Mouse (Mus musculus): Measurements from ENCODE around the gene Mt3. TPM values are rescaled to one million over a fixed set of nuclear protein-coding genes. Genes with fewer than 3 reads are reported as not detected.
"Not testable (repeated sequence)": the region's sequence is repeated elsewhere in the genome, so short reads cannot be mapped to it uniquely, and the experiment has no call there.

Gene Mt3
- polyA plus RNA-seq, 1 experiment = 3.3 TPM

DNA sequence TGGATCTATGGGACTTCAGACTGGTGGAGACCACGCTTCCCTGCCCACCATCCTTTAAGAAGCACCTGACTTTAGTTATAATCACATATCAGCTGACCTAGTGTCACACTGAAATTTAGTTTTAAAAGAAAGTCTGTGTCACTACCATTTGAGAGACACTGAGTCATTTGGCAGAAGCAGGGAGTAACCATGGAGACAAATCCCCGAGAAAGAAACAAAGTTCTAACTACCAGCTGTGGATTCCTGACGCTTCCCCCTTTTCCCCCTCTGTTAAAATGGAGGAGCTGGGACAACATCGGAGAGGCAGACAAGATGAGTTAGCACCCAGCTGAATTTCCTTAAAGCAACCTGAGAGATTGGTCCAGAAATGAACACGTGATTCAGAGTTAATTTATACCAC lies 4.2 kb upstream of the Mt3 start:
- H3K27ac ChIP-seq (ENCODE audit: insufficient read depth, low read length) = no peak overlapping the region
- peaks cover 4% of the 10 kb centered on the region; the same call in 1 of the 2 replicates for H3K4me1 ChIP-seq (ENCODE audit: control insufficient read depth, insufficient read depth, low read length)
- no peak overlapping the region for H3K4me3 ChIP-seq (ENCODE audit: insufficient read depth, low read length)
- TF ChIP-seq CTCF (IDR thresholded peaks at IDR 0.05; ENCODE audit: borderline replicate concordance, insufficient read depth, low read length) (no peak), POLR2A (IDR thresholded peaks at IDR 0.05; ENCODE audit: low read depth, low read length) (no peak)

DNA sequence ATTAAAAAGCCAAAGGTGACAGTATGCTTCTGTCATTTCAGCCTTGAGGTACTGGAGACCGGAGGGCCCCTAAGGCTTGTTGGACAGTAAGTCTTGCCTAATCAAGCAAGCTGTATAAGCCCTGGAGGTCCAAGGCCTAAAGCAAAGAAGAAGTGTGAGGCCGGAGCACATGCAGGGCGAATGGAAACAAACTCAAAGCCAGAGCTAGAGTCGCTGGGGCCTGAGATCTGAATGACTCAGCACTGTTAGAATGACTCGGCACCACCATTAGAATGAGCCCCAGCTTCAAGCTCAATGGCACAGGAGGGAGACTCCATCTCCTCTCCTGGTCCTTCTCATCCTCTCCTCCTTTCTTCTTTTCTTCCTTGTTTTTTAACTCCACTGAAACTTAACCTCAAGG lies 1.5 kb upstream of the Mt3 start:
- Histone ChIP-seq H3K4me1 (ENCODE audit: control insufficient read depth, insufficient read depth, low read length) (peaks cover 4% of the 10 kb centered on the region; the same call in 1 of the 2 replicates), H3K27ac (ENCODE audit: insufficient read depth, low read length) (no peak overlapping the region), H3K4me3 (ENCODE audit: insufficient read depth, low read length) (no peak overlapping the region)
- TF ChIP-seq POLR2A (IDR thresholded peaks at IDR 0.05; ENCODE audit: low read depth, low read length) (no peak), CTCF (IDR thresholded peaks at IDR 0.05; ENCODE audit: borderline replicate concordance, insufficient read depth, low read length) (no peak)

GRCm38 (mm10) chr8:94153451-94153850 lies 1.0 kb downstream of the Mt3 start:
- no peak overlapping the region for H3K27ac ChIP-seq (ENCODE audit: insufficient read depth, low read length)
- TF ChIP-seq CTCF (IDR thresholded peaks at IDR 0.05; ENCODE audit: borderline replicate concordance, insufficient read depth, low read length) (no peak), POLR2A (IDR thresholded peaks at IDR 0.05; ENCODE audit: low read depth, low read length) (no peak)
- no peak overlapping the region for H3K4me3 ChIP-seq (ENCODE audit: insufficient read depth, low read length)
- H3K4me1 ChIP-seq (ENCODE audit: control insufficient read depth, insufficient read depth, low read length) = peaks cover 2% of the 10 kb centered on the region; the same call in 1 of the 2 replicates

GRCm38 (mm10) chr8:94154537-94154936 lies 2.1 kb downstream of the Mt3 start:
- Histone ChIP-seq H3K4me1 (ENCODE audit: control insufficient read depth, insufficient read depth, low read length) (no peaks in the 10 kb centered on the region), H3K4me3 (ENCODE audit: insufficient read depth, low read length) (no peak overlapping the region), H3K27ac (ENCODE audit: insufficient read depth, low read length) (no peak overlapping the region)
- TF ChIP-seq CTCF (IDR thresholded peaks at IDR 0.05; ENCODE audit: borderline replicate concordance, insufficient read depth, low read length) (no peak), POLR2A (IDR thresholded peaks at IDR 0.05; ENCODE audit: low read depth, low read length) (no peak)

- no peak overlapping the region for H3K4me3 ChIP-seq (ENCODE audit: insufficient read depth, low read length)
- TF ChIP-seq CTCF (IDR thresholded peaks at IDR 0.05; ENCODE audit: borderline replicate concordance, insufficient read depth, low read length) (no peak), POLR2A (IDR thresholded peaks at IDR 0.05; ENCODE audit: low read depth, low read length) (no peak)
- H3K27ac ChIP-seq (ENCODE audit: insufficient read depth, low read length) = no peak overlapping the region
- no peaks in the 10 kb centered on the region for H3K4me1 ChIP-seq (ENCODE audit: control insufficient read depth, insufficient read depth, low read length)
Measured at GRCm38 (mm10) chr8:94156092-94156491, 3.7 kb downstream of the Mt3 start.

DNA sequence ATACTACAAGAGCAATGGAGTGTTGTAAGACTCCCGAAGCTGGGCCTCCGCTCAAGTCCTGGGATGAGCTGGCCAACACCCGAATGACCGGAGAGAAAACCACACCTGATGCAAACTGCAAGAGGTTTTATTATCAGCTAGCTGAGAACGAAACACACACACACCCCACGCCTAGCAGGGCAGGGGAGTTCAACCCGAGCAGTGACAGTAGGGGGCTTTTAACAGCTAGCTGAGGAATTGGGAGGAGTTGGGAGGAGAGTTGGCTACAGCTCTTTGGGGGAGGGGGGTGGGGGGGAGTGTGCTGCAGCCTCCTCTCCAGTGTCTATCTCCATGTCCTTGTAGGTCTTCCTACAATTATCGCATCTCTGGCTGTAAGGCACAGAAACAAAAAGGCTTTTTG lies 13.4 kb downstream of the Mt3 start:
- H3K4me1 ChIP-seq (ENCODE audit: control insufficient read depth, insufficient read depth, low read length); H3K27ac ChIP-seq (ENCODE audit: insufficient read depth, low read length); H3K4me3 ChIP-seq (ENCODE audit: insufficient read depth, low read length): not testable (repeated sequence)

DNA sequence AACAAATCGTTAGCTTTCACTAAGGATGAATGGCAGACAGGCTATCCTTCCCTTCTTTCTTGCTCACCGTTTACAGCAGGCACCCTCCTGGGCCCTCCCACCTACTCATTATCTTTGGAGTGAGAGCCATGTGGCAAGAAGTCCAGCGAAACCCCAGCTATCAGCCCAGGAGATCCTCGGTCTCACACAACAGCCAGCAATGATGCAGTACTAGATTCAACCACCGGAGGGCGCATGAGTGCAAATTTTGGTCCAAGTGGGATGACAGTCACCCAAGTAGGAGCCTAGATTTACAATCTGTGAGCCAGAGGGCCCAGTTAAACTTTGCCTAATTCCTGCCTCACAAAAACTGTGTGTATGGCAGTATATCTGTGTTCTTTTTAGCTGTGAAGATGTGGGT lies 14.8 kb downstream of the Mt3 start:
- no peak overlapping the region for H3K4me3 ChIP-seq (ENCODE audit: insufficient read depth, low read length)
- no peak overlapping the region for H3K27ac ChIP-seq (ENCODE audit: insufficient read depth, low read length)
- peaks cover 8% of the 10 kb centered on the region; the same call in 1 of the 2 replicates for H3K4me1 ChIP-seq (ENCODE audit: control insufficient read depth, insufficient read depth, low read length)
- TF ChIP-seq POLR2A (IDR thresholded peaks at IDR 0.05; ENCODE audit: low read depth, low read length) = no peak
- TF ChIP-seq CTCF (IDR thresholded peaks at IDR 0.05; ENCODE audit: borderline replicate concordance, insufficient read depth, low read length) = peak; percentile 68

DNA sequence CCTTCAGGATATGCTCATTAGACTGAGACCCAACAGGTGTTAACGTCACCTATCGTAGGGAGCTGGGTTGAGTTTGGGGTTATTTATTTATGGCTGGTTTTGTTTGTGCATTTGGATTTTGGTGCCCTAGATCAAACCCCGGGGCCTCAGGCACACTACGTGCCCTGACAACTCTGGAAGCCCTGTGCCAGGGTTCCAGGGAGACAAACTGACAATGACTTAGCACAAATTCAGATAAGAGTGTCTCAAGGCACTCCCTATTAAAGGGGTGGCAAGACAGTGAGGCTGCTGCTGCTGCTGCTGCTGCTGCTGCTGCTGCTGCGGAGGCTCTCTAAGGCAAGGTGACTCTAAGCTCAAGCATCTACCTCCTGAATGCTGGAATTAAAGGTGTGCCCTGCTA lies 17.1 kb downstream of the Mt3 start:
- TF ChIP-seq POLR2A (IDR thresholded peaks at IDR 0.05; ENCODE audit: low read depth, low read length) (no peak), CTCF (IDR thresholded peaks at IDR 0.05; ENCODE audit: borderline replicate concordance, insufficient read depth, low read length) (no peak)
- Histone ChIP-seq H3K4me1 (ENCODE audit: control insufficient read depth, insufficient read depth, low read length) (peaks cover 9% of the 10 kb centered on the region; the same call in 1 of the 2 replicates), H3K4me3 (ENCODE audit: insufficient read depth, low read length) (no peak overlapping the region)

DNA sequence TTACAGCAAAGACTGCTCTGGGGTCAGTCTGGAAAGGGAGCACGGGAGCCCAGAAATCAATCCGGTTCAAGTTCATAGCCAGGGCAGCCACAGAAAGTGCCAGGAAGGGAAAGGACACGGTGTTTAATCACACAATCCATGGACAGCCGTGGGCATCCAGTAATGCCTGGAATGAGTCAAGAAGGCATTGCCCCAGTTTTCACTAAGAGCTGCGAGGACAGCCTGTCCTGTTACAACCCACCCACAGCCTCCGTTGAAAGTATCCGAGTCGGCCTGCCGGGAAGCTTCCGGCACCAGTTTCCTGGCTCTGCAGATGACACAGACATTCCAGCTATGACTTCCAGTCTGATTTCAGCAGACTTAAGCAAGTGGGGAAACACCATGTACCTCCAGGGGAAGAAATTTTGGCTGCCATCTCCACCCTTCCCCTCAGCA lies 18.9 kb downstream of the Mt3 start:
- TF ChIP-seq POLR2A (IDR thresholded peaks at IDR 0.05; ENCODE audit: low read depth, low read length) = no peak
- TF ChIP-seq CTCF (IDR thresholded peaks at IDR 0.05; ENCODE audit: borderline replicate concordance, insufficient read depth, low read length) = no peak
- Histone ChIP-seq H3K4me3 (ENCODE audit: insufficient read depth, low read length) (no peak overlapping the region), H3K27ac (ENCODE audit: insufficient read depth, low read length) (peak overlapping the region; percentile 15; the same call in 1 of the 2 replicates), H3K4me1 (ENCODE audit: control insufficient read depth, insufficient read depth, low read length) (peaks cover 11% of the 10 kb centered on the region; the same call in 1 of the 2 replicates)

More for the DNA sequence above, 17.1 kb downstream of the Mt3 start:
- H3K27ac ChIP-seq (ENCODE audit: insufficient read depth, low read length) = no peak overlapping the region

DNA sequence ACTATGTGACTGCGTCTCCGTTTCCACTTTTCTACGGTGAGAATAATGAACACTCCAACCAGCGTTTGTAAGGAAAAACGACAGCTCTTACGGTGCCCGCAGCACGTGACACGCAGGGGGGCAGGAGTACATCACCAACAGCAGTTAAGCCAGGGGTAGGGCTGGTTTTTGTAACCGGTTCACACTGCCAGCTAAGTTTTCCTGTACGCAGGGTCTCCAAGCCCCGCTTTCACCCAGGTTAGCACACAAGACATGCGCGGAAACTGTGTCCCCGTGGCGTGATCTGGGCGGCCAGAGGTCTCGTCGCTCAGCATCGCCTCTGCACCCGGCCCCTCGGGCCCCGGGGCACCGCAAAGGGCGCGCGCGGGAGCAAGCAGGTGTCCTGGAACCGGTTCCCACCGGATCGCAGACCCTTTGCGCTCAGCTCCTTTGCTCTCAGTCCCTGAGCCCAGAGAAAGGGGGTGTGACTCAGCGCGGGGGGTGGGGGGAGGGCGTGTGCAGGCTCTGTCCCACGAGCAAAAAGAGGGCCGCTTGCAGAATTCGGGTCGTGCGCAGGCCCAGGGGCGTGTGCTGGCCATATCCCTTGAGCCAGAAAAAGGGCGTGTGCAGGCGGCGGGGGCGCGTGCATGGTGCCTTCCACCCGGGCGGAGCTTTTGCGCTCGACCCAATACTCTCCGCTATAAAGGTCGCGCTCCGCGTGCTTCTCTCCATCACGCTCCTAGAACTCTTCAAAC lies 19.8 kb downstream of the Mt3 start, which contains the start of gene Mt2:
Mt2 (plus strand) TSS at position 590 of the 734 bp plus-strand sequence.
- TF ChIP-seq CTCF (IDR thresholded peaks at IDR 0.05; ENCODE audit: borderline replicate concordance, insufficient read depth, low read length) = no peak
- TF ChIP-seq POLR2A (IDR thresholded peaks at IDR 0.05; ENCODE audit: low read depth, low read length) = no peak
- peak within 1 kb of the TSS; percentile 59 for H3K4me3 ChIP-seq (ENCODE audit: insufficient read depth, low read length)
- H3K27ac ChIP-seq (ENCODE audit: insufficient read depth, low read length) = no peak within 1 kb of the TSS
- H3K4me1 ChIP-seq (ENCODE audit: control insufficient read depth, insufficient read depth, low read length) = 0 out of 2 replicates have a peak, but pooled peaks cover 9% of the 10 kb centered on the region

Data from embryonic fibroblast, embryonic 13.5 days (primary cell).